Mouse (Mus musculus) left cerebral cortex, adult 2 months (tissue): ENCODE measurements around the gene Hoxa5. TPM values are rescaled to one million over a fixed set of nuclear protein-coding genes. Genes with fewer than 3 reads are reported as not detected.

ENCODE experiments used
- DNase-seq, 2 experiments: peaks; one replicate each; pipeline ENCODE4 v3.0.0; 2021 to 2022; ENCODE audit warnings: low spot score in 2 of 2, mixed read lengths in 1 of 2; ENCODE audit errors: extremely low spot score in 1 of 2
- H3K27ac ChIP-seq: fragments of 200-600 bp; 2 replicates; pipeline ENCODE4 v1.8.1; 2022
- H3K4me3 ChIP-seq: fragments of 200-600 bp; 2 replicates; pipeline ENCODE4 v1.8.1; 2022
- CTCF ChIP-seq: fragments of 200-600 bp; IDR thresholded peaks from 2 replicates; pipeline ENCODE4 v1.8.1; 2022; ENCODE audit warnings: antibody characterized with exemption, mild to moderate bottlenecking, moderate library complexity
- intact Hi-C: fragments of 180-260 bp; cut with DNase I; formaldehyde crosslinking; loops from one replicate; pipeline ENCODE4 v1.15.1; 2025
- total RNA-seq, 2 experiments: library from RNA; stranded (reverse); gene quantifications; 2 replicates each; pipeline ENCODE4 v1.2.3; 2021

Gene Hoxa5
- total RNA-seq, 2 experiments from 2014 or later = not detected

- intact Hi-C loops = loop anchor here (5.0 kb wide), 1 partner anchor 209 kb away; no protein-coding TSS in a partner anchor
- TF ChIP-seq CTCF = no peak
- no peak overlapping the region for H3K4me3 ChIP-seq
- DNase-seq = no peak
- H3K27ac ChIP-seq = no peak overlapping the region
Measured at GRCm38 (mm10) chr6:52215771-52216535, 11.6 kb upstream of the Hoxa5 start.

GRCm38 (mm10) chr6:52215070-52215469 lies 10.7 kb upstream of the Hoxa5 start:
- Histone ChIP-seq H3K4me3 (no peak overlapping the region), H3K27ac (no peak overlapping the region)
- TF ChIP-seq CTCF = no peak

GRCm38 (mm10) chr6:52214271-52214670 lies 9.9 kb upstream of the Hoxa5 start:
- no peak for DNase-seq
- H3K4me3 ChIP-seq = no peak overlapping the region
- intact Hi-C loops = no loop called here
- TF ChIP-seq CTCF = no peak
- H3K27ac ChIP-seq = no peak overlapping the region

More at GRCm38 (mm10) chr6:52215070-52215469, 10.7 kb upstream of the Hoxa5 start:
- no peak for DNase-seq
- intact Hi-C loops = loop anchor here (5.0 kb wide), 1 partner anchor 208 kb away; no protein-coding TSS in a partner anchor

- Histone ChIP-seq H3K27ac (no peak within 1 kb of the TSS), H3K4me3 (no peak within 1 kb of the TSS)
- no peak for DNase-seq
- intact Hi-C loops = loop anchor here (1.0 kb wide), 1 partner anchor 1032 kb away; no protein-coding TSS in a partner anchor
- TF ChIP-seq CTCF = no peak
Measured at GRCm38 (mm10) chr6:52213119-52213986, 9.0 kb upstream of the Hoxa5 start, which contains the start of the genes Hoxa3 and Gm28308. Gene Hoxa3, minus strand, starts transcription at chr6:52213336. Gene Gm28308, minus strand, starts transcription at chr6:52213339.

GRCm38 (mm10) chr6:52212556-52213118 lies 8.2 kb upstream of the Hoxa5 start:
- no peak overlapping the region for H3K4me3 ChIP-seq
- intact Hi-C loops = loop anchor here (1.0 kb wide), 1 partner anchor 1031 kb away; no protein-coding TSS in a partner anchor
- no peak overlapping the region for H3K27ac ChIP-seq
- DNase-seq = no peak
- TF ChIP-seq CTCF = no peak

- no peak for TF ChIP-seq CTCF
- no peak overlapping the region for H3K27ac ChIP-seq
- H3K4me3 ChIP-seq = no peak overlapping the region
- intact Hi-C loops = no loop called here
- no peak for DNase-seq
Measured at GRCm38 (mm10) chr6:52211961-52212360, 7.6 kb upstream of the Hoxa5 start.

GRCm38 (mm10) chr6:52211170-52211935 lies 7.0 kb upstream of the Hoxa5 start:
- no peak overlapping the region for H3K27ac ChIP-seq
- intact Hi-C loops = no loop called here
- TF ChIP-seq CTCF = peak; percentile 87
- no peak overlapping the region for H3K4me3 ChIP-seq
- DNase-seq = peak; percentile 42 to 58

- DNase-seq = no peak
- no peak for TF ChIP-seq CTCF
- Histone ChIP-seq H3K4me3 (no peak overlapping the region), H3K27ac (no peak overlapping the region)
- intact Hi-C loops = no loop called here
Measured at GRCm38 (mm10) chr6:52209685-52210046, 5.3 kb upstream of the Hoxa5 start.

GRCm38 (mm10) chr6:52208868-52209684 lies 4.7 kb upstream of the Hoxa5 start:
- no peak for TF ChIP-seq CTCF
- intact Hi-C loops = no loop called here
- no peak overlapping the region for H3K4me3 ChIP-seq
- no peak overlapping the region for H3K27ac ChIP-seq
- DNase-seq = no peak

- TF ChIP-seq CTCF = no peak
- intact Hi-C loops = no loop called here
- no peak within 1 kb of the TSS for H3K4me3 ChIP-seq
- no peak for DNase-seq
- H3K27ac ChIP-seq = no peak within 1 kb of the TSS
Measured at GRCm38 (mm10) chr6:52208072-52208867, 3.9 kb upstream of the Hoxa5 start, which contains the start of gene Hoxa6. Gene Hoxa6, minus strand, starts transcription at chr6:52208722.
